Mouse (Mus musculus): ENCODE data around the gene Skap2. TPM values are rescaled to one million over a fixed set of nuclear protein-coding genes. Genes with fewer than 3 reads are reported as not detected.

The Skap2 gene
- polyA plus RNA-seq, 1 experiment from 2014 or later, result 10.5 TPM

- 47% methylated on average over 10 of the region's 10 CpGs for WGBS
- no peak for DNase-seq (ENCODE audit: low spot score)
- peaks cover 2% of the 10 kb centered on the region for H3K27me3 ChIP-seq (ENCODE audit: control insufficient read depth, insufficient read depth, low read length)
- no peak overlapping the region for H3K4me3 ChIP-seq (ENCODE audit: low read depth, low read length)
- no peaks in the 10 kb centered on the region for H3K9me3 ChIP-seq (replicated peaks; ENCODE audit: control insufficient read depth, low read length)
- no peaks in the 10 kb centered on the region for H3K4me1 ChIP-seq (ENCODE audit: control insufficient read depth, insufficient read depth, low read length)
- no peak overlapping the region for H3K4me2 ChIP-seq (ENCODE audit: low read depth, low read length)
- ATAC-seq (replicated peaks; ENCODE audit: insufficient number of reproducible peaks, low FRiP score, low TSS enrichment, low read depth), result no peak; the same call in 1 of the 2 replicates
- H3K27ac ChIP-seq (replicated peaks; ENCODE audit: low read depth, low read length), result no peak overlapping the region
- no peak overlapping the region for H3K9ac ChIP-seq (replicated peaks; ENCODE audit: low read length)
- H3K36me3 ChIP-seq (replicated peaks; ENCODE audit: control insufficient read depth, insufficient read depth, low read depth, low read length), result no peaks in the 10 kb centered on the region
These were observed 162.8 kb downstream of the Skap2 start for GRCm38 (mm10) chr6:51849561-51849960.

GRCm38 (mm10) chr6:51844106-51844505 lies 168.2 kb downstream of the Skap2 start:
- no peaks in the 10 kb centered on the region; the same call in none of the 2 replicates for H3K27me3 ChIP-seq (ENCODE audit: control insufficient read depth, insufficient read depth, low read length)
- 70% methylated on average over 11 of the region's 11 CpGs for WGBS
- no peak for DNase-seq (ENCODE audit: low spot score)
- H3K27ac ChIP-seq (replicated peaks; ENCODE audit: low read depth, low read length), result no peak overlapping the region
- no peaks in the 10 kb centered on the region for H3K36me3 ChIP-seq (replicated peaks; ENCODE audit: control insufficient read depth, insufficient read depth, low read depth, low read length)
- no peaks in the 10 kb centered on the region for H3K9me3 ChIP-seq (replicated peaks; ENCODE audit: control insufficient read depth, low read length)
- no peak overlapping the region for H3K4me3 ChIP-seq (ENCODE audit: low read depth, low read length)
- no peaks in the 10 kb centered on the region for H3K4me1 ChIP-seq (ENCODE audit: control insufficient read depth, insufficient read depth, low read length)
- H3K9ac ChIP-seq (replicated peaks; ENCODE audit: low read length), result no peak overlapping the region
- no peak for ATAC-seq (replicated peaks; ENCODE audit: insufficient number of reproducible peaks, low FRiP score, low TSS enrichment, low read depth)
- no peak overlapping the region for H3K4me2 ChIP-seq (ENCODE audit: low read depth, low read length)

- WGBS, result 90% methylated on average over 9 of the region's 9 CpGs
These were observed 169.3 kb downstream of the Skap2 start for GRCm38 (mm10) chr6:51843081-51843480.

GRCm38 (mm10) chr6:51838177-51838576 lies 174.2 kb downstream of the Skap2 start:
- DNase-seq (ENCODE audit: low spot score), result no peak
- Histone ChIP-seq H3K4me3 (ENCODE audit: low read depth, low read length) (no peak overlapping the region), H3K27ac (replicated peaks; ENCODE audit: low read depth, low read length) (no peak overlapping the region), H3K36me3 (replicated peaks; ENCODE audit: control insufficient read depth, insufficient read depth, low read depth, low read length) (no peaks in the 10 kb centered on the region), H3K27me3 (ENCODE audit: control insufficient read depth, insufficient read depth, low read length) (no peaks in the 10 kb centered on the region), H3K4me2 (ENCODE audit: low read depth, low read length) (no peak overlapping the region), H3K9ac (replicated peaks; ENCODE audit: low read length) (no peak overlapping the region), H3K9me3 (replicated peaks; ENCODE audit: control insufficient read depth, low read length) (no peaks in the 10 kb centered on the region), H3K4me1 (ENCODE audit: control insufficient read depth, insufficient read depth, low read length) (no peaks in the 10 kb centered on the region)
- ATAC-seq (replicated peaks; ENCODE audit: insufficient number of reproducible peaks, low FRiP score, low TSS enrichment, low read depth), result no peak
- WGBS, result 69% methylated on average over 3 of the region's 3 CpGs

More at GRCm38 (mm10) chr6:51843081-51843480, 169.3 kb downstream of the Skap2 start:
- ATAC-seq (replicated peaks; ENCODE audit: insufficient number of reproducible peaks, low FRiP score, low TSS enrichment, low read depth) (no peak), DNase-seq (ENCODE audit: low spot score) (no peak)
- no peaks in the 10 kb centered on the region; the same call in 1 of the 2 replicates for H3K27me3 ChIP-seq (ENCODE audit: control insufficient read depth, insufficient read depth, low read length)
- H3K9ac ChIP-seq (replicated peaks; ENCODE audit: low read length), result no peak overlapping the region
- no peaks in the 10 kb centered on the region for H3K4me1 ChIP-seq (ENCODE audit: control insufficient read depth, insufficient read depth, low read length)
- H3K36me3 ChIP-seq (replicated peaks; ENCODE audit: control insufficient read depth, insufficient read depth, low read depth, low read length), result no peaks in the 10 kb centered on the region
- no peak overlapping the region for H3K4me3 ChIP-seq (ENCODE audit: low read depth, low read length)
- H3K4me2 ChIP-seq (ENCODE audit: low read depth, low read length), result no peak overlapping the region
- H3K27ac ChIP-seq (replicated peaks; ENCODE audit: low read depth, low read length), result no peak overlapping the region
- H3K9me3 ChIP-seq (replicated peaks; ENCODE audit: control insufficient read depth, low read length), result no peaks in the 10 kb centered on the region

- DNase-seq (ENCODE audit: low spot score) (no peak), ATAC-seq (replicated peaks; ENCODE audit: insufficient number of reproducible peaks, low FRiP score, low TSS enrichment, low read depth) (no peak)
- H3K4me3 ChIP-seq (ENCODE audit: low read depth, low read length), result no peak overlapping the region
- H3K27me3 ChIP-seq (ENCODE audit: control insufficient read depth, insufficient read depth, low read length), result no peaks in the 10 kb centered on the region
- no peaks in the 10 kb centered on the region for H3K4me1 ChIP-seq (ENCODE audit: control insufficient read depth, insufficient read depth, low read length)
- H3K27ac ChIP-seq (replicated peaks; ENCODE audit: low read depth, low read length), result no peak overlapping the region
- H3K4me2 ChIP-seq (ENCODE audit: low read depth, low read length), result no peak overlapping the region
- no peak overlapping the region for H3K9ac ChIP-seq (replicated peaks; ENCODE audit: low read length)
- H3K9me3 ChIP-seq (replicated peaks; ENCODE audit: control insufficient read depth, low read length), result no peaks in the 10 kb centered on the region
- H3K36me3 ChIP-seq (replicated peaks; ENCODE audit: control insufficient read depth, insufficient read depth, low read depth, low read length), result no peaks in the 10 kb centered on the region
- 81% methylated on average over 2 of the region's 2 CpGs for WGBS
These were observed 179.0 kb downstream of the Skap2 start for GRCm38 (mm10) chr6:51833362-51833761.

- H3K27me3 ChIP-seq (ENCODE audit: control insufficient read depth, insufficient read depth, low read length), result no peaks in the 10 kb centered on the region
- no peaks in the 10 kb centered on the region for H3K4me1 ChIP-seq (ENCODE audit: control insufficient read depth, insufficient read depth, low read length)
- H3K9me3 ChIP-seq (replicated peaks; ENCODE audit: control insufficient read depth, low read length), result no peaks in the 10 kb centered on the region
- H3K36me3 ChIP-seq (replicated peaks; ENCODE audit: control insufficient read depth, insufficient read depth, low read depth, low read length), result no peaks in the 10 kb centered on the region
- no peak overlapping the region for H3K9ac ChIP-seq (replicated peaks; ENCODE audit: low read length)
- DNase-seq (ENCODE audit: low spot score) (no peak), ATAC-seq (replicated peaks; ENCODE audit: insufficient number of reproducible peaks, low FRiP score, low TSS enrichment, low read depth) (no peak)
- H3K4me2 ChIP-seq (ENCODE audit: low read depth, low read length), result no peak overlapping the region
- no peak overlapping the region for H3K4me3 ChIP-seq (ENCODE audit: low read depth, low read length)
- WGBS, result 67% methylated on average over 4 of the region's 4 CpGs
- no peak overlapping the region for H3K27ac ChIP-seq (replicated peaks; ENCODE audit: low read depth, low read length)
These were observed 186.7 kb downstream of the Skap2 start for GRCm38 (mm10) chr6:51825621-51826021.

GRCm38 (mm10) chr6:51824136-51824830 lies 188.1 kb downstream of the Skap2 start:
- no peak overlapping the region for H3K9ac ChIP-seq (replicated peaks; ENCODE audit: low read length)
- H3K4me2 ChIP-seq (ENCODE audit: low read depth, low read length), result no peak overlapping the region
- no peak for DNase-seq (ENCODE audit: low spot score)
- WGBS, result 79% methylated on average over 9 of the region's 9 CpGs
- H3K4me1 ChIP-seq (ENCODE audit: control insufficient read depth, insufficient read depth, low read length), result no peaks in the 10 kb centered on the region
- no peak overlapping the region for H3K27ac ChIP-seq (replicated peaks; ENCODE audit: low read depth, low read length)
- H3K27me3 ChIP-seq (ENCODE audit: control insufficient read depth, insufficient read depth, low read length), result no peaks in the 10 kb centered on the region
- no peaks in the 10 kb centered on the region for H3K36me3 ChIP-seq (replicated peaks; ENCODE audit: control insufficient read depth, insufficient read depth, low read depth, low read length)
- H3K4me3 ChIP-seq (ENCODE audit: low read depth, low read length), result no peak overlapping the region
- H3K9me3 ChIP-seq (replicated peaks; ENCODE audit: control insufficient read depth, low read length), result no peaks in the 10 kb centered on the region
- no peak for ATAC-seq (replicated peaks; ENCODE audit: insufficient number of reproducible peaks, low FRiP score, low TSS enrichment, low read depth)

GRCm38 (mm10) chr6:51822049-51822448 lies 190.3 kb downstream of the Skap2 start:
- no peak overlapping the region for H3K27ac ChIP-seq (replicated peaks; ENCODE audit: low read depth, low read length)
- no peak overlapping the region for H3K4me2 ChIP-seq (ENCODE audit: low read depth, low read length)
- ATAC-seq (replicated peaks; ENCODE audit: insufficient number of reproducible peaks, low FRiP score, low TSS enrichment, low read depth) (no peak), DNase-seq (ENCODE audit: low spot score) (no peak)
- WGBS, result 82% methylated on average over 4 of the region's 4 CpGs
- H3K36me3 ChIP-seq (replicated peaks; ENCODE audit: control insufficient read depth, insufficient read depth, low read depth, low read length), result no peaks in the 10 kb centered on the region
- no peaks in the 10 kb centered on the region for H3K4me1 ChIP-seq (ENCODE audit: control insufficient read depth, insufficient read depth, low read length)
- H3K4me3 ChIP-seq (ENCODE audit: low read depth, low read length), result no peak overlapping the region
- no peaks in the 10 kb centered on the region for H3K9me3 ChIP-seq (replicated peaks; ENCODE audit: control insufficient read depth, low read length)
- no peak overlapping the region for H3K9ac ChIP-seq (replicated peaks; ENCODE audit: low read length)
- H3K27me3 ChIP-seq (ENCODE audit: control insufficient read depth, insufficient read depth, low read length), result no peaks in the 10 kb centered on the region
